Mouse (Mus musculus) hindbrain, embryonic 11.5 days (tissue): ENCODE data around the gene Zfp704. TPM values are rescaled to one million over a fixed set of nuclear protein-coding genes. Genes with fewer than 3 reads are reported as not detected.

Source experiments
- ATAC-seq: fragments of 200-750 bp; cut with Nextera tagmentation; 2 replicates; pipeline ENCODE4 v1.8.0; 2017; ENCODE audit warnings: mild to moderate bottlenecking, moderate TSS enrichment, moderate library complexity; ENCODE audit not compliant: low FRiP score
- DNase-seq: peaks from one replicate; pipeline ENCODE4 v3.0.0-alpha.2; 2015; ENCODE audit warnings: low spot score
- H3K27ac ChIP-seq: fragments of 300-500 bp; sonication (generic); 2 replicates; pipeline ENCODE4 v1.5.1; 2014; ENCODE audit warnings: mild to moderate bottlenecking, low read depth, low read length
- H3K27me3 ChIP-seq: fragments of 300-500 bp; sonication (generic); 2 replicates; pipeline ENCODE4 v1.6.1; 2014; ENCODE audit warnings: mild to moderate bottlenecking, low read length, moderate library complexity, mixed read lengths; ENCODE audit not compliant: control insufficient read depth, insufficient read depth
- H3K36me3 ChIP-seq: fragments of 300-500 bp; sonication (generic); 2 replicates; pipeline ENCODE4 v1.6.1; 2014; ENCODE audit warnings: mild to moderate bottlenecking, low read length, moderate library complexity, mixed read lengths; ENCODE audit not compliant: control insufficient read depth, insufficient read depth
- H3K4me1 ChIP-seq: fragments of 300-500 bp; sonication (generic); replicated peaks from 2 replicates; pipeline ENCODE4 v1.6.1; 2014; ENCODE audit warnings: low read length, mixed read lengths; ENCODE audit not compliant: control insufficient read depth, insufficient read depth
- H3K4me2 ChIP-seq: fragments of 300-500 bp; sonication (generic); replicated peaks from 2 replicates; pipeline ENCODE4 v1.6.1; 2014; ENCODE audit warnings: mild to moderate bottlenecking, low read depth, low read length
- H3K4me3 ChIP-seq: fragments of 300-500 bp; sonication (generic); 2 replicates; pipeline ENCODE4 v1.5.1; 2014; ENCODE audit warnings: low read depth, low read length
- H3K9ac ChIP-seq: fragments of 300-500 bp; sonication (generic); 2 replicates; pipeline ENCODE4 v1.6.1; 2014; ENCODE audit warnings: low read depth, low read length
- H3K9me3 ChIP-seq: fragments of 300-500 bp; sonication (generic); 2 replicates; pipeline ENCODE4 v1.6.1; 2016; ENCODE audit warnings: low read length; ENCODE audit not compliant: control insufficient read depth
- WGBS: fragments of 180-500 bp; shearing (Covaris S2); extraction: QIAGEN DNeasy Blood & Tissue Kit; methylation state at CpG from one replicate; pipeline ENCODE4 v1.1.7; 2014; 5-methylcytosine and 5-hydroxymethylcytosine counted together
- polyA plus RNA-seq: library from polyadenylated mRNA; unstranded; fragments of >200 nt; fragmentation: Nextera tagmentation; extraction: Ambion mirVana; gene quantifications from 2 replicates; pipeline ENCODE4 v1.2.1, GENCODE M21; 2014

The Zfp704 gene
- polyA plus RNA-seq, 1 experiment from 2014 or later, result 7.9 TPM

- Histone ChIP-seq H3K4me1 (no peaks in the 10 kb centered on the region), H3K36me3 (no peaks in the 10 kb centered on the region), H3K9ac (no peak overlapping the region), H3K27ac (no peak overlapping the region), H3K9me3 (no peaks in the 10 kb centered on the region), H3K4me3 (no peak overlapping the region), H3K4me2 (no peak overlapping the region), H3K27me3 (no peaks in the 10 kb centered on the region)
- ATAC-seq (no peak), DNase-seq (no peak)
- WGBS, result 80% methylated on average over 12 of the region's 12 CpGs
Measured at GRCm38 (mm10) chr3:9614676-9615075, 4.8 kb upstream of the Zfp704 start.

GRCm38 (mm10) chr3:9614011-9614410 is 4.1 kb upstream of the Zfp704 start:
- no peaks in the 10 kb centered on the region for H3K9me3 ChIP-seq
- no peaks in the 10 kb centered on the region for H3K4me1 ChIP-seq
- H3K36me3 ChIP-seq, result no peaks in the 10 kb centered on the region
- H3K4me2 ChIP-seq, result no peak overlapping the region
- H3K9ac ChIP-seq, result no peak overlapping the region
- no peak for ATAC-seq
- DNase-seq, result no peak
- WGBS, result 75% methylated on average over 8 of the region's 8 CpGs
- H3K27ac ChIP-seq, result no peak overlapping the region
- no peaks in the 10 kb centered on the region for H3K27me3 ChIP-seq
- H3K4me3 ChIP-seq, result no peak overlapping the region

DNA sequence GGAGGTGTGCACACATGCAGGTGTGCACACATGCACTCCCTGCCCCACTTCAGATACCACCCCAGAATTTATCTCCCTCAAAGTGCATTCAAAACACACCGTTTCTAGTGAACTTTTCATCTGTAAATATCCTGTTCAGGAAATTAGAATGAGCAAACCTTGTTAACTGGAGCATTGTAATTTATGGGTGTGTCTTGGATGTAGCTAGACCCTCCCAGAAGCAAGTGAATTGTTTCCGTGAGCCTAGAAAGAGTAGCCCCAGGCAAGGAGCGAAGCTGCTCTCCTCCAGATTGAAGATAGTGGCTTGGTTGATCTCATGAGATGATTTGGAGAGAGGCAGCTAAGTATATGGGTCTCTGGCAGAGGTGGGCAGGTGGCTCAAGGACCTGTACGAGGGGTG is 1.3 kb upstream of the Zfp704 start:
- no peak overlapping the region for H3K9ac ChIP-seq
- H3K9me3 ChIP-seq, result no peaks in the 10 kb centered on the region
- no peaks in the 10 kb centered on the region for H3K36me3 ChIP-seq
- H3K27ac ChIP-seq, result no peak overlapping the region
- 75% methylated on average over 4 of the region's 4 CpGs for WGBS
- no peak for DNase-seq
- H3K4me1 ChIP-seq, result peaks cover 3% of the 10 kb centered on the region
- no peak overlapping the region for H3K4me3 ChIP-seq
- H3K27me3 ChIP-seq, result no peaks in the 10 kb centered on the region
- no peak for ATAC-seq
- no peak overlapping the region for H3K4me2 ChIP-seq

DNA sequence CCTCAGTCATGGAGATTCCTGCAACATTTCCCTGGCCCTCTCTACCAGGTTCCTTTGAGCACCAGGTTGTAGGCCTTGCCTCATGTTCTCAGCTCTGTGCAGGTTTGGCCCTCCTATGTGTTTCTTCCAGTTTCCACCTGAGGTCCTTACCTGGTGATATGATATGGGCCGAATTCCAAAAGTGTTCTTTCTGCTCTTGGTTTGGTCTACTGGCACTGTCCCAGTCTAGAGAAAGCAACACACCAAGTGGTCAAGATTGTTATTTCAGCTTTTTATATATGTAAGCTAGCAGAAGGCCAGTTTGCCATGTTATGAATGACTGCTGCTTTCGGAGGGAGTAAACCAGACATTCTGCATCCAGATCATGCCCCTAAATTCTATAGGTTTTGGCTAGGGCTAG is 541 bp upstream of the Zfp704 start:
- Histone ChIP-seq H3K9me3 (no peaks in the 10 kb centered on the region), H3K27ac (no peak overlapping the region), H3K4me2 (peak overlapping the region; percentile 81), H3K4me3 (peak overlapping the region; percentile 82; the same call in 1 of the 2 replicates), H3K4me1 (peaks cover 8% of the 10 kb centered on the region), H3K27me3 (no peaks in the 10 kb centered on the region), H3K9ac (no peak overlapping the region), H3K36me3 (no peaks in the 10 kb centered on the region)
- ATAC-seq (no peak; the same call in 1 of the 2 replicates), DNase-seq (no peak)
- 86% methylated on average over 2 of the region's 2 CpGs for WGBS

DNA sequence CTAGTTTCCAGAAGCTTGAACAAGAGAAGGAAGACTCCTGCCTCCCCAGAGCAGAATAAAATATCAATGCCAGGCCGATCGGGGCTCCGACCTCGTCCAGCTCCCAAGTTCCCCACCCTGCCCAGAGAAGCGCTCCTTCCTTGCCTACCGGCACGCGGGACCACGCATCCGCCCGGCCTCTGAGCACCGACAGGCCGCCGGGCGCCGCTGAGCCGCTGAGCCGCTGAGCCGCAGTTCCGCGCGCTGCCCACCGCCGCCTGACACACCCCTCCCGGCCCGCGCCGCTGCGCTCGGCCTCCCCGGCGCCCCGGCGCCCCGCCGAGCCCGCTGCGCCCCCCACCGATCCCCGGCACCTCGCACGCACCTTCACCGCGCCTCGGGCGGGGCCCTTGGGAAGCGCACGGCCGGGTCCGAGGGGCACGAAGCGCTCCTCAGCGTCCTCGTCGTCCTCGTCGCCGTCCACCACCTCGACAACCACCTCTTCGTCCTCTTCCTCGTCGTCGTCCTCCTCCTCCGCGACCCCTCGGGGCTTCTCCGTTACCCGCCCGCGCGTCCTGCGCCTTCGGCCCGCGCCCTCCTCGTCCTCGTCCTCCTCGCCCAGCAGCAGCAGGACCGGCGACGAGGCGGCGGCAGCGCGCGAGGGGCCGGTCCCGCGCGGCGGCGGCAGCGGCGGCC is 842 bp downstream of the Zfp704 start:
- no peaks in the 10 kb centered on the region for H3K36me3 ChIP-seq
- H3K27me3 ChIP-seq, result no peaks in the 10 kb centered on the region
- H3K4me1 ChIP-seq, result peaks cover 8% of the 10 kb centered on the region
- peak overlapping the region; percentile 82 for H3K4me3 ChIP-seq
- H3K9me3 ChIP-seq, result no peaks in the 10 kb centered on the region
- under 1% methylated on average over 47 of the region's 94 CpGs for WGBS
- peak overlapping the region; percentile 81 for H3K4me2 ChIP-seq
- ATAC-seq (peak; percentile 53), DNase-seq (peak; percentile 74)
- H3K27ac ChIP-seq, result peak overlapping the region; percentile 95
- peak overlapping the region; percentile 95 for H3K9ac ChIP-seq

DNA sequence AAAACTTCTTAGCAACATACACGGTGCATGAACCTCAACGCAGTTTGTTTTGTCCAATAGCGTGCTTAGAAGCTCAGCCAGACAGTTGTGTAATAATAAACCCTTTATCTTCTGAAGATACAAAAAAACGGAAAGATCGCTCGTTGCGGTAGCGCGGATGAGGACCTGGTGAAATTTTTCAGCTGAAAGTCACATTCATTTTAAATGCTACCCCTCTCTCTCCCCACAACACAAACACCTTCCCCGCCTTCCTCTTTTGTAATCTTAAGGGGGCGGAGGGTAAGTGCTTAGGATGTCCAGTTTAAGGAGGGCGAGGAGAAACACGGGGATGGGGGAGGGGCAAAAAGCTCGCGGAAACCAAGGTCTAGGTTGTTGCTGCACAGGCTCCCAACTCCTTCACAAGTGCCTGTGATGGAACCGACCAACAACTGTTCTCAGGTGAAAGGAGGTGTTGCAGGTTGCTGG is 1.4 kb downstream of the Zfp704 start:
- DNase-seq (no peak), ATAC-seq (peak; percentile 25; the same call in 1 of the 2 replicates)
- peak overlapping the region; percentile 95 for H3K9ac ChIP-seq
- H3K4me2 ChIP-seq, result peak overlapping the region; percentile 81
- peak overlapping the region; percentile 82 for H3K4me3 ChIP-seq
- under 1% methylated on average over 16 of the region's 16 CpGs for WGBS
- H3K9me3 ChIP-seq, result no peaks in the 10 kb centered on the region
- no peaks in the 10 kb centered on the region for H3K27me3 ChIP-seq
- no peaks in the 10 kb centered on the region for H3K36me3 ChIP-seq
- H3K4me1 ChIP-seq, result peaks cover 8% of the 10 kb centered on the region
- peak overlapping the region; percentile 95 for H3K27ac ChIP-seq

DNA sequence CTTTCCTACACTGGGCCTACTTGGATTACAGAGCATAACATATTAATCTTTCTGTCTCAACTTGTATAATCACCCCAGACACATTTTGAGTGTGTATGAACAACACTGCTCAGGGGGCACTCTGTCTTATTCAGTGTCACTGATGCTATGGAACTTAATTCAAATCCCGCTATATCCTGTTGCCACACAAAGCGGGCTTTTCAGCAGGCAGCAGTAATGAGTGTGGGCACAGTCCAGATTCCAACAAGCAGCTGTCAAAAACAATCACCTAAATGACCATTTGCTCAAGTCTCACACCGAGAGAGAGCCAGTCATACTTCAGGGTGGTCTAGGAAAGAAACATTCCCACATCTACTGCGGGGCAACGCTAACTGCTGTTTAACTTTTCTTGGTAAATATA is 2.2 kb downstream of the Zfp704 start:
- no peaks in the 10 kb centered on the region for H3K9me3 ChIP-seq
- H3K27ac ChIP-seq, result no peak overlapping the region
- ATAC-seq (0 out of 2 replicates have a peak, but pooled peaks have one; percentile 6), DNase-seq (peak; percentile 37)
- H3K9ac ChIP-seq, result no peak overlapping the region
- WGBS, result 45% methylated on average over 5 of the region's 5 CpGs
- no peaks in the 10 kb centered on the region for H3K27me3 ChIP-seq
- H3K36me3 ChIP-seq, result no peaks in the 10 kb centered on the region
- peaks cover 8% of the 10 kb centered on the region for H3K4me1 ChIP-seq
- H3K4me3 ChIP-seq, result no peak overlapping the region
- H3K4me2 ChIP-seq, result no peak overlapping the region

DNA sequence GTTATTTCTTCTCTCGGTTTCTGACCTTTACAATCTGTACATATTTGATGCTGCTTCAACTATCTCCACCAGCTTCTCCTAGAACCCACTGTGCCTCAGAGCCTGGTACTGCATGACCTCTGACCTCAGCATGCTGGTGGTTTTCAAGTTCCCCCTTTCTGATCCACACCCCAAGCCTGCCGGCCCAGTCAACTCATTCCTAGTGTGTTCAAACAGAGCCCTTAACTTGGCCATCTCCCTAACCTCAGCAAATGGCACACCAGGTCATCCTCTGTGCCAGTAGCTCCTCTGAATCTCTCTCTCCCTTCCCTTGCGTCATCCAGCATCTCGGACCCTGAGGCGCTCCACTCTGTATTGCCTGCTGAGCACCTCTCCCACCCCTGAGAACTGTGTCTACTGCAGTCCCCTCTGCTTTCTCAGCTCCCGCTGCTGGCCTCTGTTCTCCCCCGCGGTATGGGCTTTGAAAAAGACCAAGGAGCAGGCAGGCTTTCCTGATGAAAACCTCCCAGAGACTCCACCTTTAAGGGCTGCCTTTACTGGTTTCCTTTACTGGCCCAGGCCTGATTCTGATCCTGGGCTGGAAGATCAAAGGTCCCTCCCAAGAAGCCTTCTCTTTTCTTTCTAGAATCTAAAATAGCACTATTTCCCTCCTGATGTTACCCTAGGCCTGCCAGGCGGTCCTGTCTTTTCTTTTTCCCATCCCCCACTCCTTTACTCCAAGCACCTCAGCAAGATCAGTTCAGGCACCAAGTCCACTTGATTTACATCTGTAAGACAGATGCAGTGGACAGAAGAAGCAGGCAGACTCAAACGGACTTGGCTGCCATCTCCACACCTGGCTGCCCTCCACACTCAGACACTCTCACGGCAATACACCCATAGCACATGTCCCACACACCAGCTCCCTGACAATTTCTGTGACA is 3.8 kb downstream of the Zfp704 start:
- Histone ChIP-seq H3K4me1 (peaks cover 8% of the 10 kb centered on the region), H3K4me2 (no peak overlapping the region), H3K9ac (peak overlapping the region; percentile 21; the same call in 1 of the 2 replicates), H3K27me3 (no peaks in the 10 kb centered on the region), H3K9me3 (no peaks in the 10 kb centered on the region), H3K36me3 (no peaks in the 10 kb centered on the region), H3K27ac (no peak overlapping the region), H3K4me3 (no peak overlapping the region)
- 20% methylated on average over 11 of the region's 11 CpGs for WGBS
- DNase-seq (no peak), ATAC-seq (no peak)
